Mouse (Mus musculus) liver, embryonic 14.5 days (tissue): ENCODE data around the gene Baz2b.

Experiments used
- CTCF ChIP-seq: IDR thresholded peaks from 2 replicates; pipeline ENCODE4 v1.5.1; 2016; ENCODE audit warnings: antibody characterized with exemption, low read depth, control low read depth
- EP300 ChIP-seq: IDR thresholded peaks from 2 replicates; pipeline ENCODE4 v1.6.1; 2016; ENCODE audit warnings: antibody characterized with exemption, low read depth

GRCm38 (mm10) chr2:59898105-59898504 lies 311.5 kb downstream of the Baz2b start:
- TF ChIP-seq CTCF (no peak), EP300 (no peak)
